Mouse (Mus musculus): ENCODE data around the gene Plppr3. TPM values are rescaled to one million over a fixed set of nuclear protein-coding genes. Genes with fewer than 3 reads are reported as not detected.

The Plppr3 gene
- polyA plus RNA-seq, 3 experiments from 2014 or later = 1.6 to 3.3 (median 2.2) TPM

DNA sequence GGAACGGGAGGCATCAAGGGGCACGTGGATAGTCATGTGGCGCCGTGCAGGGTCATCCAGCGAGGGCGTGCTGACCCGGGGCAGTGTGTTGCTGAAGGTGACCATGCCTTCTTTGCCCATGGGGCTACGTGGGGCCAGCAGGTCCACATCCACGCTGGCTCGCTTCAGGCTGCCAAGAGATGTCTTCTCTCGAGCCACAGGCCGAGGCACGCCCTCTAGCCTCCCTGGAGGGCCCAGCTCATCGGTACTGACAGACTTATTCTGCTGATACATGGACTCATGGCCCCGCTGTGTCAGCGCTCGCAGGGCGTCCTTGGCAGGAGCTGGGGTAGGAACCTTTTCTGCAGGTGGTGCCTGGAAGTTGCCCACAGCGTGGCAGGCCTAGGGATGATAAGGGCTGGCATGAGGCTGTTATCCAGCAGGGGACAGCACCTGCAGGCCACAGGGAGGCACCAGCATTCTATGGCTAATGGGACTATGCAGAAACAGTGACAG, 8.6 kb downstream of the Plppr3 start:
- ATAC-seq = no peak

DNA sequence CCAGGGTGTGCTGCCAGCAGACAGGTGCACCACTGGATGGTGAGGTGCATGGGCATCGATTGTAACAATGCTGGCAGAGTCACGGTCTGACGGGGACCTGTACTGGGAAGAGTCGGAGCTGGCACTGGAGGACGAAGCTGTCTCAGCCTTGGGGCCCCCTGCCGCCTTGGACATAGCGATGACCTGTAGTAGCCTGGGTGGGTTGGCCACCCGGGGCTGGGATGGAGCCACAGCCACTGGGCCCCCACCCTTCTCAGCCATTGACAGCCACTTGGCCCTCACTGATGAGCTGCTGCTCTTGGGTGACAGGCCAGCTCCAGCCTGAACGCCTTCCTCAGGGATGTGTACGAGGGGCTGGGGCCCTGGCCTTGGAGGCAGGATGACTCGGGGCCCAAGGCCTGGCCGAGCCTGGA, 9.2 kb downstream of the Plppr3 start:
- no peak for ATAC-seq

DNA sequence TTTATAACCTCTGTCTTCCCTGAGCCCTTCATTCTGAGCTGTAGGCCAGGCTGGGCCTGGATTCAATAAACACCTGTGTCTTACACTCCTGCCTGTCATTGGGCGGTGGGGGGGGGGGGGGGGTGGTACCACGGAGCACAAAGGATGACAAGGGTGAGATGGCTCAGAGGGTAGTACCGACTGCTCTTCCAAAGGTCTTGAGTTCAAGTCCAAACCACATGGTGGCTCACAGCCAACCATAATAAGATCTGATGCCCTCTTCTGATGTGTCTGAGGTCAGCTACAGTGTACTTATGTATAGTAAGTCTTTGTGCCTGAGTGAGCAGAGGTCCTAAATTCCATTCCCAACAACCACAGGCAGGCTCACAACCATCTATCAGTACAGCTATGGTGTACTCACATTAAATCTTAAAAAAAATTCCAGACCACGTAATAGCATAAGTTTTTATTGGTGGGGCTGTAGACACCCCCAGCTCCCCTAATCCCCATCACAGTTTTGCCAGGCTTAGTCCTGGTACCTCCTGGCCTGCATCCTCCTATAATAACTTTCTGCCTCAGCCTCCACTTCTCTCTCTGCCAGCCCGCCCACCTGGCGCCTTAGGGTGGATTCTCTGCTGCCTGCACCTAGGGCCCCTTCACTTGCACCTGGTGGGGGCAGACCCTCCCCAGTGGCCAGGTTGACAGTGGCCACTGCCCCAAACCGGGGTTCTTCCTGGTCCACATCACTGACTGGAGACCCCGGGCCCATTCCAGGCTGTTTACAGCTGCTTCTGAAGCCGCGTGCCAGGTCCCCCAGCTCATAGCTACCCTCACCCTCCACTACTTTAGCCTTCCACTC, 9.9 kb downstream of the Plppr3 start:
- ATAC-seq = no peak

DNA sequence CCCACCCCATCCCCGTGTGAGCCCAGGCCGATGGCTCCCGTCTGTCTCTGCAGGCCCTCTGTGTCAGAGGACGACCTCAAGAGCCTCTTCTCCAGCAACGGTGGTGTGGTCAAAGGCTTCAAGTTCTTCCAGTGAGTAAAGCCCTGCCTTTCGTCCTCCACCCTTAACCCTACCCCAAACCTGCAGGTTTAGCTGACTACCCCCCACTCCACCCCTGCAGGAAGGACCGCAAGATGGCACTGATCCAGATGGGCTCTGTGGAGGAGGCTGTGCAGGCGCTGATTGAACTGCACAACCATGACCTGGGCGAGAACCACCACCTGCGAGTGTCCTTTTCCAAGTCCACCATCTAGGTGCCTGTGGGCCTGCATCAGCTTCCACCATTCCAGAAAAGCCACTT, 11.5 kb downstream of the Plppr3 start:
- ATAC-seq = no peak

DNA sequence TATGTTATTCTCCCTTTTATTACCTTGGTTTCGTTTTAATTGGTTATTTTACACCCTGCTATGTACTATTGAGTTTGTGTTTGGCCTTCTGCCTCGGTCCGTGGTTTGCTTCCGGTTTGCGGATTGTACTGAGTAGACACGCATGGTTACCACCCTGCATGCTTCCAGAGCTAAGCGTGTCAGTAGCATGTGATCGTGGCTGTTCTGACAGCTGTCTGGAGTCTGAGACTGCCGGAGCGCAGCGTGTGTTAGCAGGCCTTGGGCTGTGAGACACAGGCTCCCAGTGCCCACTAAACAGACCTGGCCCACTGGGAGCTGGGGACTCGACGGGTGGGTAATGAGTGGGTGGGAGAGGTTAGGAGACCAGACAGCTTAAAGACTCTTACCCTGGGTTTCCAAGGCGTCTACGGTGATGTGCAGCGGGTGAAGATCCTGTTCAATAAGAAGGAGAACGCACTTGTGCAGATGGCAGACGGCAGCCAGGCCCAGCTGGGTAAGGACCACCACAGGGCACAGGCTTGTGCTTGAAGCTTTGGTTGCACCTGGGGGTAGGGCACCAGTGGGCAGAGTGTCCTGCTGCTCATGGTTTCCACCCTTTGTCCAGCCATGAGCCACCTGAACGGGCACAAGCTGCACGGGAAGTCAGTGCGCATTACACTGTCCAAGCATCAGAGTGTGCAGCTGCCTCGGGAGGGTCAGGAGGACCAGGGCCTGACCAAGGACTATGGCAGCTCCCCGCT, 12.2 kb downstream of the Plppr3 start:
- no peak for ATAC-seq

DNA sequence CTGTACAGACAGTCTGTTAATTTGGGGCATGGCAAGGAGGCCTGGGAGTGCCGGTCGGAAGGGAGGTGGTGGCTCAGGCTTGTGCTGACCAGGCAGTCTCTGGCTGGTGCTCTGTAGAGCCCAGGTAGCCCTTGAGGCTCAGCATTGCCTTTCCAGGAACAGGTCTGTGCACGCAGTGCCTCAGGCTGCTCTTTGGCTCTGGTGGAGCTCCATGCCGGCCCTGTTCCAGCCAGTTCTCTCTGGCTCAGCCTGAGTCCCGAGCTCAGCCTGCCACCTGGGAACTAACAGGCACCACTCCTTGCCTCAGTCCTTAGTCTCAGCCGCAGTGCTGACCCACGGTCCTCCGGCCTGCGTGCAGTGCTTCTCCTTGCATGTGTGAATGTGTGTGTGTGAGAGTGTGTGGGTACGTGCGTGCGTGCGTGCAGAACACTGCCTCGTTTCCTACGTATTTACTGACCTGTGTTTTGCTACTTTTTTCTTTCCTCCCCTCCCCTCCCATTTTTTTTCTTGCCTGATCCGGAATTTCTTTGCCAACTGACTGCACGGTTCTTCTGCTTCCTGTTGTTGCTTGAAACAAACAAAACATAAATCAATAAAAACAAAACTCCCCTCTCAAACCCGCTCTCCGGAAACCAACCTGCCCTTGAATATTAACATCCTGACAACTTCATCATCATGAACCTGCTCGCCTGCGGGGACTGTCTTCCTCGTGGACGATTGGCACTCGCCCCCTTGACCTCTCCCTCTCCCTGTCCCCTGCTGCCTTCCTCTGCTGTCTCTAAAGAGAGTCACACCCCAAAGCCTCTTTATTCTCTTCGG, 13.0 kb downstream of the Plppr3 start:
- no peak for ATAC-seq

DNA sequence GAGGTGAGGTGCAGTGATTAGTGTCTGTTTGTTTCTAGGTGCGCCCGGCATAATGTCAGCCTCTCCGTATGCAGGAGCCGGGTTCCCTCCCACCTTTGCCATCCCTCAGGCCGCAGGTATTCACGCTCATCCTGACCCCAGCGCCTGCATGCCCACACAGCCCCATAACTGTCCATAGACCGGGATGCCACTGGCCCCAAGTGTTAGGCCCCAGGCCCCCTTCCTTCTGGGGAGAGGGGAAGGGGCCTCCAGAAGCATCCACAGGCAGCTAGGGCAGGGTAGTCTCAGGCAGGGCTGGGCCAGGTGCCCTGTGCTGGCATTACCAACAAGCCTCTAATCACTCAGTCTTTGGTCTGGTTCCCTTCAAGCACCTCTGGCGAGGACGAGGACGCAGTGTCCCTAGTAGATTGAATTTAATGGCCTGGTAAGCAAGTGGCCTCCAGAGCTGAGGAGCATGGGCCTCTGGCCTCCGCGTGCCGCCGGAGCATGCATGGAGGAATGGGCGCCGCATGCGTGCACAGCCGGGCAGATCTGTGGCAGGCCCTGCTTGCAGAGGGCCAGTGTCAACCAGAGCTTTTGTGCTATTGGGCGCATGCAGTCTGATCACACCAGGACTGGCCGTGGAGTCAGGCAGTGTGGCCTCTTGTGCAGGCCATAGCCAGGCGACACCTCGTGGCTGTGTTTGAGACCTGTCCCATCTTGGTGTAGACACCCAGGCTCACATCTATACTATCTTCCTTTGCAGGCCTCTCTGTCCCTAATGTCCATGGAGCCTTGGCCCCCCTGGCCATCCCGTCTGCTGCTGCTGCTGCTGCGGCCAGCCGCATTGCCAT, 14.1 kb downstream of the Plppr3 start:
- no peak for ATAC-seq

DNA sequence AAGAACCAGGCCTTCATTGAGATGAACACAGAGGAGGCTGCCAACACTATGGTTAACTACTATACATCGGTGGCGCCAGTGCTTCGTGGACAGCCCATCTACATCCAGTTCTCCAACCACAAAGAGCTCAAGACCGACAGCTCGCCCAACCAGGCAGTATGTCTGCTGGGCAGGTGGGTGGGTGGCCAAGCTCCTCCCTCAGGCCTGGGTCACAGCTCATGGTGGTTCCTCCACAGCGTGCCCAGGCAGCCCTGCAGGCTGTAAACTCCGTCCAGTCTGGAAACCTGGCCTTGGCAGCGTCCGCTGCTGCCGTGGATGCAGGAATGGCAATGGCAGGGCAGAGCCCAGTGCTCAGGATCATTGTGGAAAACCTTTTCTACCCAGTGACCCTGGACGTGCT, 15.3 kb downstream of the Plppr3 start:
- no peak for ATAC-seq

DNA sequence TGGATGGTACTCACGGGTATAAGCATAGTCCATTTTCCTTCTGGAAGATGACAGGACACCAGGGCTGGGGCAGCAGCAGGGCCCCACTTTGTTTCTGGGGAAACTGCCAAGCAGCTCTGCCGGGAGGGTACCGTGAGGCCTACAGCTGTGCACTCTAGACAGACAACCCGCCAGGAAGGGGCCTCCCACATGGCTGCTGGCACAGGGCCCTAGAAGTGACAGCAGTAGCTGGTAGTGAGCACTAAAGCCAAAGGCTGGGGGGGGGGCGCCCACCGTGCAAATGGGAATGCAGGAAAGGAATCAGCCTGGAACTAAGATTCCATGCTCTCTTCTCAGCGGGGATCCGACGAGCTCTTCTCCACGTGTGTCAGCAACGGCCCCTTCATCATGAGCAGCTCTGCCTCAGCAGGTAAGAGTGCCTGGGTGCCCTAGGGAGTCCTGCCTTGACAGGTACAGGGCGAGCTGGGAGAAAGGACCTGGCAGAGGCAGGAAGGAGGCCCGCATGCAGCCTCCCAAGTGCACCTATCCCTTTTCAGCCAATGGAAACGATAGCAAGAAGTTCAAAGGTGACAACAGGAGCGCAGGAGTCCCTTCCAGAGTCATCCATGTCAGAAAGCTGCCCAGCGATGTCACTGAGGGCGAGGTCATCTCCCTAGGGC, 15.9 kb downstream of the Plppr3 start:
- ATAC-seq = no peak

DNA sequence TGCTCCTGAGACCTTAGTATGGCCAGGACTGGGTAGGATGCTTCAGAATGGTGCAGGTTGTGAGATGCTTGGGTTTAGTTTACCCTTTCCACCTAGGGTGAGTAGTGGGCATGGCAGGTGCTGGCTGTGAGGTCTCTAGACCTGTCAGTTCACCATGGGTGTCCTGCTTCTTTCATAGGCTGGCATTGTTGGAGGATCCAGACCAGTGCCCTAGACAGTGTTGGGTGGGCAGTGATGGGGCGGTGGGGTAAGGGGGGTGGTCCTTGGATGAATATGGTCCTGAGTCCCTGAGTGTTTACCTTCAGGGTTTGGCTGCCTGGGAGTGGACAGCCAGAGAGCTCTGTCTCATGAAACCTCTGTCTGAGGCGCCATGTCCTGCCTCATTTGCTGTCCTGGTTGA, 16.5 kb downstream of the Plppr3 start:
- no peak for ATAC-seq

DNA sequence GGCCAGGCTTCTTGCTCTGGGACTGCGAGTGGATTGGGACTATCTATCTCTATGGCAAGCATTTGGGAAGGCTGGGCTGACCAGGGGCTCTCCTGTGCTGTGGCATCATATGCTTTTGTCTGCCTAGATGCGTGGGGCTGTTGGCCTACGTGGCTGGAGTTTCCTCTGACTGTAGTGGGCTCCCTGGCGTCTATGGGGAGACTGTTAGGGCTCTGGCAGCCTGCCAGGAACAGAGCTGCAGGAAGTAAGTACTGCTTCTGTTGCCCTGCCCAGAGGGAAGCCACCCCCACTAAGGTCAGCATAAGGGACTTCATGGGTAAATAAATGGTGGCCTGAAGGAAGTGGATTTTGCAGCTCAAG, 17.0 kb downstream of the Plppr3 start:
- no peak for ATAC-seq

DNA sequence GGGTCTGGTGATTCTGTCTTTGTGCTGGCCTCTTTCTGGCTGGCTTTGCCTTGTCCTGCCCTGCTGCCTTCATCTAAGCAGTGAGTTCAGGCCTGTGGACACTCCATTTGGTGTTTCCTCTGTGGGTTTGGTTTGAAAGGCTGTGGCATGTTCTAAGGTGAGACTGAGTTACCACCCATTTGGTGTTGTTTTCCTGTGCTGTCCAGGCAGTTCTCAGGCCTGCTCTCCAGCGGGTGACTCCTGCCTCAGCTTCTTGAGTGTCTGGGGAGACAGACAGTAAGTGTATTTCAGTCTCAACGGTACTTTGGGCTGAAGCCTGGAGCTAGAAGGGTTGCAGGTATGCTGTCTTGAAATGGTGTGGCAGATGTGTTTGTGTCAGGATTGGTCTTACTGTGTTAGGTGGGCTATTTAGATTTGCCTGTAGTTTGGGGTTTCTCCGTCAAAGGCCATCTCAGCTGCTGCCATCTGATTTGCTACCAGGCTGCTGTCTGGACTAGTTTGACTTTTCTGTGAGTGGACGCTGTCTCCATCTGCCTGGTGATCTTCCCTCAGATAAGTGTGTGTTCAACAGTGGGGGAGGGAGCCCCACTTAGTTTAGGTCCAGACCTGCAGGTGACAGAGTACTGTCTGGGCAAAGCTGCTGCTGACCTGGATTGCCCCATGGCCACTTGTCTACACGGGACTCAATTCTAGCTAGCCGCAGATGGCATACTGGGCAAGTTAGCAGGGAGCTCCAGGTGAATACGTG, 17.6 kb downstream of the Plppr3 start:
- no peak for ATAC-seq

DNA sequence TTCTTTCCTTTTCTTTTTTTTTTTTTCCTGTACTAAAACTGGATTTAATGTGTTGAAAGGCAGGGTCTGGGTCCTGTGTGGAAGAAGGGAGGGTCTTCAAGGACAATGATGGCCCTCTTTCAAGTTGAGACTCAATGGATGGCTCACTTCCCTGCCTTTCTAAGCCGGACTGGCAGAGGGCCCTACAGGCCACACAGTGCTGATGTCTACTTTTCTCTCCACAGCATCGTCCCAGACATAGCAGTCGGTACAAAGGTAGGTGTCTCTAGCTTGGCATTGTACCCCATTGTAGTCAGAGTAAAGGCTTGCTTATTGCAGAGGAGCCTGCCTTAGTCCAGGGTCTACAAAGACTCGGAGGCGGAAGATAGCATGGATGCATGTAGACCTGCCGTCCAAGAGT, 18.2 kb downstream of the Plppr3 start:
- no peak for ATAC-seq

DNA sequence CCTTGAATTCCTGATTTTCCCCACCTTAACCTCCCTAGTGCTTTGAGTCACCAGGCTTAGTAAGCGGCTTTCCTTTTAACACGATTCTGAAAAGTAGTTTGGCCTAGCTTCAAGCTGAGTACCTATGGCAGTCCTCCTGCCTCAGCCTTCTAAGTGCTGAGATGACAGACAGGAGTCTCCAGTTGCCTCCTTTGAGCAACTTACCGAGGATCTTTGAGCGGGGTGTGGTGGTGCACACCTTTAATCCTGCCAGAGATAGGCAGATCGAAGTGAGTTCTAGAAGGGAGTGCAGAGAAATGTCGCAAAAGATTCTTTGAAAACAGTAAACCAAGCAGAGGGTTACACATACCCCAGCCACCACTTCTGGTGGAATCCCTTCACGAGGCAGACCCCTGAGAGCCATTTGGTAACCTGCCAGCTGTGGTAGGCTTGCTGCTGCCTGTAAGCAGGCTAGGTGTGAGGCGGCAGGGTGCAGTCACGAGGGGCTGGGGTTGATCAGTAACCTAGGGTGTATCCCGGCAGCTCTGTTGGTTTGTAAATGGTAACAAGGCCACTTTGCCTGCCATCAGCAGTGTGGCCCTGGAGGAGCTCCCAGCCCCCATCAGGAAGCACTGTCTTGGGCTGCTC, 18.8 kb downstream of the Plppr3 start:
- no peak for ATAC-seq

DNA sequence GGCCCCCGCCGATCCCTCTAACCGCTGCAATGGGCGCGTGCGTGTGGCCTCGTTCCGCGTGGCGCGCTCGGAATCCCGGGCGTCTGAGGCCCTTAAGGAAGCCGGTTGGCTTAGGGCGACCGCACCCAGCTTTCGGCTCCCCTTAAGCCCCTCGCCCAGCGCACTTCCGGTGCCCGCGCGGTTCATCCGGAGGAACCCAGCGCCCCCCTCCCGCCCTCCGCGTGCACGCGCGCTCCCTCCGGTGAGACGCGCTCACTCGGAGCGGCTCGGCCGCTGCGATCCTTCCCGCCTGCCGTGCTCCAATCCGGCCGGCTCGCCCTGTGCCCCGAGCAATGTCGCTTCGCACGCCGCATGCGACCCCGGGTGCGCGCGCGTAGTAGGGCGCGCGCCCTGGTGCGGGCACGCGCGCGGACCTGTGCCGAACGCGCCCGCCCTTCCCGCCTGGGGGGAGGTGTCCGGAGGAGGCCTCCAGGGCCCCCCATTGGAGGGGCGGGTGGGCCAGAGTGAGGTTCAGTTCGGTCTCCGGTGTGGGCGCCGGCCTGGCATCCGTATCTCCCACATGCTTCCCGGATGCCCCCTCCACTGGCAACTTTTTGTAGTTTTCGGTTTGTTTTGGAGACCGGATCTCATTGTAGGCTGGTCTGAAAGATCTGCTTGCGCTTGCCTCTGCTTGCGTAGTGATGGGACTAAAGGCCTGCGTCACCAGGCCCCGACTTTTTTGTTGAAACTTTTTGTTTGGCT, 19.5 kb downstream of the Plppr3 start:
- peak; percentile 23 for ATAC-seq

DNA sequence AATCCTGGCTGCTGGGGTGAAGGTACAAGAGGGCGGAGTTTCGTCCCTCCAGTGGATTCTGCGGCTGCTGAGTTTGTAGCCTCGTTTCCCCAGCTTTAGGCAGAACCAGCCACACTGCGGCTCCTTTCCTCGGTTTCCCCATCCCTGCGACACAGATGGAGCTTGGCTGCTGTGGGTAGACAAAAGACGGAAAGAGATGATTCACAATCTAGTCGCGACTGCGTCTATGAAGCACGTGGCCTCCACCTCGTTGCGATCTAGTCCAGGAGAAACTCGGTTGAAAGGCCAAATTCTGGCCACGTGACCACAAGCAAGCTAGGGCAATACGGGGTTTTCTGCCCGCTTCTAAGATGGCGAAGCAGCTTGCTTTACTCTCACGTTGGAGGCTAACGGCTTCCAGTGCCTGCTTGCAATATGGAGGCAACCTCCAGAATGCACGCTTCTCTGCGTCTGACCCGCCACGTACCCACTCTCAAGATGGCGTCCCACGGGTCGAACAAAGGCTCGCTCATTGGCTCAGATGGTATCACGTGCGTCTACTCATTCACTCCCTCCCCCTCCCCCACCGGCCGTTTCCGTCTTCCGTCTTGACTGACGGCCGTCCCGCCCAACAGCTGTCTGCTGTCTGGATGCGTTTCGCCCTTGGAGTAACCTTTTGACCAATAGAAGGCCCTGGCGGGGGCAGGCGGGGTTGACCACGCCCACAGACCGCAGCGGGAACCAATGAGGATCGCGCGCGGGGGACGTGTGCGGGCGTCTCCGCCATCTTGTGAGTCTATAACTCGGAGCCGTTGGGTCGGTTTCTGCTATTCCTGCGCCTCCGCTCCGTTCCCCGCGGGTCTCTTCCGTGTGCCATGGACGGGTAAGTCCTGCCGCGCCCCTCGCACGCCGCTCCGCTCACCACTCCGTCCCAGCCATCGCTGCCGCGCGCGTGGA, 20.3 kb downstream of the Plppr3 start, which contains the start of gene Ptbp1:
Gene Ptbp1 (plus strand): TSS at position 568 of the 936 bp plus-strand sequence.
- ATAC-seq = peak; percentile 80

DNA sequence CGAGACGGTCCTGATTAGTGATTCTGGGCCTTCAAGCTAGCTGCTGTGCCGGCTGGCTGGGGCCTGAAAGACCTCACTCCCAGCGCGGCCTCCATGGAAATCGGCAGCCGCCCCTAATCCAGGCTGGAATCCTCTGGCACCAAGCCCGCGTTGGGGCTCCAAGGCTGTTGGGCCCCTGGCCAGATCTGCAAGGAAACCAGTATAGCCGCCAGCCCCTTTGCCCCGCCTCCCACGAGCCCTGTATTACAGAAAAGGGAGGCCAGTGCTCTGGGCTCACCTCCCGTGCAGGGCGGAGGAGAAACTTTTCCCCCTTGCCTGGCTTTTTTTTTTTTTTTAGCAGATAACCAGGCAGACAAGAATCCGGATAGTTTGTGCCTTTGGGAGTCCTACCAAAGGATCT, 21.0 kb downstream of the Plppr3 start:
- no peak for ATAC-seq

DNA sequence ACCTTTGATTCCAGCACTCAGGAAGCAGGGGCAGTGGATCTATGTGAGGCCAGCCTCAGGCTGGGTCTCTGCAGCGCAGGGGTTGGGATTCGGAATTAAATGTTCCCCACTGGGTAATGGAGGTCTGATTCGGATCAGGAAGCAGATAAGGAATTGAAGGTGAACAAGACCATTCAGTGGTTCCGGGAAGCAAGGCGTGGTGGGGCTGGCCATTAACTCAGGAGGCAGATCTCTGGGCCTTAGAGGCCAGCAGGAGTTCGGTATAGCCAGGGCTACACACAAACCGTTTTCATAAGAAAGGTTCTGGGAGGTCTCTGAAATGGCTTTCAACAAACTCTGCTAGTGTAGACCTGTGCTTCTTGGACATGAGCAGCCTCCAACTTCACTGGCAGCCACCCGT, 21.6 kb downstream of the Plppr3 start:
- no peak for ATAC-seq

Measured in inflammation-experienced regulatory T-cells, adult 6 months (primary cell).